Mouse (Mus musculus) erythroblast, embryonic 14.5 days (primary cell): ENCODE measurements around the gene Rdh8.

Experiments
- GATA1 ChIP-seq: IDR thresholded peaks from 2 replicates; pipeline ENCODE4 v1.6.1; 2012; ENCODE audit warnings: low read length, inconsistent platforms, mixed read lengths
- TAL1 ChIP-seq: IDR thresholded peaks from 3 replicates; pipeline ENCODE4 v1.6.1; 2012; ENCODE audit warnings: low read length, inconsistent platforms, mixed read lengths

DNA sequence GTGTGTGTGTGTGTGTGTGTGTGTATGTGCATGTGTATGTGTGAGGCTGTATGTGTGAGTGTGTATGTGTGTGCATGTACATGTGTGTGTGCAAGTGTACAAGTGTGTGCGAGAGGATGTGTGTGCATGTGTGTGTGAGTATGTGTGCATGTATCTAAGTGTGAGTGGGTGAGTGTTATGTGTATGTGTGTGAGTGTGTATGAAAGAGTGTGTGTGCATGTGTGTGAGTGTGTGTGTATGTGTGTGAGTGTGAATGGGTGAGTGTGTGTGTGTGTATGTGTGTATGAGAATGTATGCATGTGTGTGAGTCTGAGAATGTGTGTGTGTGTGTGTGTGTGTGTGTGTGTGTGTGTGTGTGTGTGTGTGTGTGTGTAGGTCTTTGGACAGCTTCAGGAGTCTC is 9.8 kb downstream of the Rdh8 start:
- TF ChIP-seq TAL1 (no peak), GATA1 (no peak)
